Mouse (Mus musculus): ENCODE measurements around the gene Kin. TPM values are rescaled to one million over a fixed set of nuclear protein-coding genes. Genes with fewer than 3 reads are reported as not detected.

Kin gene
- polyA plus RNA-seq, 1 experiment from 2014 or later: 35.3 TPM

- Histone ChIP-seq H3K36me3 (ENCODE audit: control insufficient read depth, insufficient read depth, low read length) (no peaks in the 10 kb centered on the region), H3K9me3 (ENCODE audit: control insufficient read depth, low read length) (no peaks in the 10 kb centered on the region), H3K4me2 (peak overlapping the region; percentile 44), H3K27me3 (replicated peaks; ENCODE audit: control insufficient read depth, insufficient read depth, low read length) (no peaks in the 10 kb centered on the region), H3K4me3 (ENCODE audit: low read depth, low read length) (no peak overlapping the region), H3K9ac (ENCODE audit: low read depth, low read length) (no peak overlapping the region), H3K4me1 (replicated peaks; ENCODE audit: control insufficient read depth, insufficient read depth, low read length) (no peaks in the 10 kb centered on the region), H3K27ac (ENCODE audit: low read depth, low read length) (no peak overlapping the region)
- ATAC-seq (replicated peaks; ENCODE audit: low FRiP score) (no peak), DNase-seq (ENCODE audit: low spot score) (no peak)
- 85% methylated on average over 4 of the region's 4 CpGs for WGBS
Measured at GRCm38 (mm10) chr2:10126122-10126521, 45.7 kb downstream of the Kin start.

- Histone ChIP-seq H3K4me2 (peak overlapping the region; percentile 44), H3K27ac (ENCODE audit: low read depth, low read length) (no peak overlapping the region), H3K36me3 (ENCODE audit: control insufficient read depth, insufficient read depth, low read length) (no peaks in the 10 kb centered on the region), H3K4me1 (replicated peaks; ENCODE audit: control insufficient read depth, insufficient read depth, low read length) (no peaks in the 10 kb centered on the region), H3K9me3 (ENCODE audit: control insufficient read depth, low read length) (no peaks in the 10 kb centered on the region), H3K27me3 (replicated peaks; ENCODE audit: control insufficient read depth, insufficient read depth, low read length) (no peaks in the 10 kb centered on the region), H3K9ac (ENCODE audit: low read depth, low read length) (no peak overlapping the region; the same call in 1 of the 2 replicates), H3K4me3 (ENCODE audit: low read depth, low read length) (peak overlapping the region; percentile 11)
- ATAC-seq (replicated peaks; ENCODE audit: low FRiP score) (no peak), DNase-seq (ENCODE audit: low spot score) (no peak)
- WGBS: 71% methylated on average over 5 of the region's 5 CpGs
Measured at GRCm38 (mm10) chr2:10127471-10127870, 47.1 kb downstream of the Kin start.

- no peaks in the 10 kb centered on the region for H3K27me3 ChIP-seq (replicated peaks; ENCODE audit: control insufficient read depth, insufficient read depth, low read length)
- H3K4me3 ChIP-seq (ENCODE audit: low read depth, low read length): peak overlapping the region; percentile 11
- H3K9me3 ChIP-seq (ENCODE audit: control insufficient read depth, low read length): no peaks in the 10 kb centered on the region
- no peak overlapping the region for H3K9ac ChIP-seq (ENCODE audit: low read depth, low read length)
- WGBS: 71% methylated on average over 4 of the region's 4 CpGs
- DNase-seq (ENCODE audit: low spot score) (no peak), ATAC-seq (replicated peaks; ENCODE audit: low FRiP score) (no peak)
- H3K36me3 ChIP-seq (ENCODE audit: control insufficient read depth, insufficient read depth, low read length): no peaks in the 10 kb centered on the region
- no peak overlapping the region for H3K27ac ChIP-seq (ENCODE audit: low read depth, low read length)
- H3K4me2 ChIP-seq: peak overlapping the region; percentile 44
- no peaks in the 10 kb centered on the region for H3K4me1 ChIP-seq (replicated peaks; ENCODE audit: control insufficient read depth, insufficient read depth, low read length)
Measured at GRCm38 (mm10) chr2:10128571-10128970, 48.2 kb downstream of the Kin start.

- Histone ChIP-seq H3K4me3 (ENCODE audit: low read depth, low read length) (peak overlapping the region; percentile 37), H3K9me3 (ENCODE audit: control insufficient read depth, low read length) (no peaks in the 10 kb centered on the region), H3K4me1 (replicated peaks; ENCODE audit: control insufficient read depth, insufficient read depth, low read length) (no peaks in the 10 kb centered on the region), H3K27ac (ENCODE audit: low read depth, low read length) (peak overlapping the region; percentile 65), H3K27me3 (replicated peaks; ENCODE audit: control insufficient read depth, insufficient read depth, low read length) (no peaks in the 10 kb centered on the region), H3K4me2 (no peak overlapping the region), H3K9ac (ENCODE audit: low read depth, low read length) (0 out of 2 replicates have a peak overlapping the region, but pooled peaks have one; percentile 12), H3K36me3 (ENCODE audit: control insufficient read depth, insufficient read depth, low read length) (no peaks in the 10 kb centered on the region)
- WGBS: 63% methylated on average over 8 of the region's 8 CpGs
- DNase-seq (ENCODE audit: low spot score) (no peak), ATAC-seq (replicated peaks; ENCODE audit: low FRiP score) (no peak; the same call in 1 of the 2 replicates)
Measured at GRCm38 (mm10) chr2:10130341-10130990, 50.1 kb downstream of the Kin start.

- Histone ChIP-seq H3K9ac (ENCODE audit: low read depth, low read length) (0 out of 2 replicates have a peak within 1 kb of the TSS, but pooled peaks have one; percentile 12), H3K4me2 (no peak within 1 kb of the TSS), H3K4me1 (replicated peaks; ENCODE audit: control insufficient read depth, insufficient read depth, low read length) (no peaks in the 10 kb centered on the region), H3K27me3 (replicated peaks; ENCODE audit: control insufficient read depth, insufficient read depth, low read length) (no peaks in the 10 kb centered on the region), H3K9me3 (ENCODE audit: control insufficient read depth, low read length) (no peaks in the 10 kb centered on the region), H3K27ac (ENCODE audit: low read depth, low read length) (peak within 1 kb of the TSS; percentile 65), H3K36me3 (ENCODE audit: control insufficient read depth, insufficient read depth, low read length) (no peaks in the 10 kb centered on the region), H3K4me3 (ENCODE audit: low read depth, low read length) (peak within 1 kb of the TSS; percentile 37)
- ATAC-seq (replicated peaks; ENCODE audit: low FRiP score) (no peak), DNase-seq (ENCODE audit: low spot score) (no peak)
- 80% methylated on average over 4 of the region's 4 CpGs for WGBS
Measured at GRCm38 (mm10) chr2:10131296-10131695, 50.9 kb downstream of the Kin start, which contains the start of gene Itih2. Itih2 (minus strand) TSS chr2:10131396.

GRCm38 (mm10) chr2:10132128-10132527 lies 51.7 kb downstream of the Kin start:
- WGBS: 80% methylated on average over 1 of the region's 1 CpGs
- no peaks in the 10 kb centered on the region for H3K27me3 ChIP-seq (replicated peaks; ENCODE audit: control insufficient read depth, insufficient read depth, low read length)
- no peak overlapping the region for H3K4me2 ChIP-seq
- ATAC-seq (replicated peaks; ENCODE audit: low FRiP score): no peak
- H3K9me3 ChIP-seq (ENCODE audit: control insufficient read depth, low read length): no peaks in the 10 kb centered on the region
- no peaks in the 10 kb centered on the region for H3K4me1 ChIP-seq (replicated peaks; ENCODE audit: control insufficient read depth, insufficient read depth, low read length)
- no peak overlapping the region for H3K4me3 ChIP-seq (ENCODE audit: low read depth, low read length)
- no peaks in the 10 kb centered on the region for H3K36me3 ChIP-seq (ENCODE audit: control insufficient read depth, insufficient read depth, low read length)
- DNase-seq (ENCODE audit: low spot score): no peak
- H3K27ac ChIP-seq (ENCODE audit: low read depth, low read length): no peak overlapping the region
- H3K9ac ChIP-seq (ENCODE audit: low read depth, low read length): no peak overlapping the region

- no peaks in the 10 kb centered on the region for H3K36me3 ChIP-seq (ENCODE audit: control insufficient read depth, insufficient read depth, low read length)
- H3K27me3 ChIP-seq (replicated peaks; ENCODE audit: control insufficient read depth, insufficient read depth, low read length): no peaks in the 10 kb centered on the region
- no peaks in the 10 kb centered on the region for H3K9me3 ChIP-seq (ENCODE audit: control insufficient read depth, low read length)
- no peak overlapping the region for H3K27ac ChIP-seq (ENCODE audit: low read depth, low read length)
- DNase-seq (ENCODE audit: low spot score) (no peak), ATAC-seq (replicated peaks; ENCODE audit: low FRiP score) (peak; percentile 68)
- WGBS: 65% methylated on average over 6 of the region's 6 CpGs
- no peak overlapping the region for H3K4me2 ChIP-seq
- no peak overlapping the region for H3K9ac ChIP-seq (ENCODE audit: low read depth, low read length)
- no peaks in the 10 kb centered on the region for H3K4me1 ChIP-seq (replicated peaks; ENCODE audit: control insufficient read depth, insufficient read depth, low read length)
- H3K4me3 ChIP-seq (ENCODE audit: low read depth, low read length): no peak overlapping the region
Measured at GRCm38 (mm10) chr2:10133941-10134340, 53.5 kb downstream of the Kin start.

GRCm38 (mm10) chr2:10137320-10137719 lies 56.9 kb downstream of the Kin start:
- 65% methylated on average over 2 of the region's 2 CpGs for WGBS
- ATAC-seq (replicated peaks; ENCODE audit: low FRiP score) (no peak), DNase-seq (ENCODE audit: low spot score) (no peak)

GRCm38 (mm10) chr2:10140456-10140855 lies 60.1 kb downstream of the Kin start:
- no peak overlapping the region for H3K4me2 ChIP-seq
- DNase-seq (ENCODE audit: low spot score) (no peak), ATAC-seq (replicated peaks; ENCODE audit: low FRiP score) (no peak)
- 69% methylated on average over 5 of the region's 5 CpGs for WGBS
- H3K27ac ChIP-seq (ENCODE audit: low read depth, low read length): no peak overlapping the region
- H3K4me3 ChIP-seq (ENCODE audit: low read depth, low read length): no peak overlapping the region
- no peaks in the 10 kb centered on the region for H3K4me1 ChIP-seq (replicated peaks; ENCODE audit: control insufficient read depth, insufficient read depth, low read length)
- H3K9ac ChIP-seq (ENCODE audit: low read depth, low read length): no peak overlapping the region
- no peaks in the 10 kb centered on the region for H3K36me3 ChIP-seq (ENCODE audit: control insufficient read depth, insufficient read depth, low read length)
- no peaks in the 10 kb centered on the region for H3K27me3 ChIP-seq (replicated peaks; ENCODE audit: control insufficient read depth, insufficient read depth, low read length)
- H3K9me3 ChIP-seq (ENCODE audit: control insufficient read depth, low read length): no peaks in the 10 kb centered on the region

More at GRCm38 (mm10) chr2:10137320-10137719, 56.9 kb downstream of the Kin start:
- Histone ChIP-seq H3K27ac (ENCODE audit: low read depth, low read length) (no peak overlapping the region), H3K4me2 (no peak overlapping the region), H3K4me3 (ENCODE audit: low read depth, low read length) (no peak overlapping the region), H3K27me3 (replicated peaks; ENCODE audit: control insufficient read depth, insufficient read depth, low read length) (no peaks in the 10 kb centered on the region), H3K9ac (ENCODE audit: low read depth, low read length) (no peak overlapping the region), H3K9me3 (ENCODE audit: control insufficient read depth, low read length) (no peaks in the 10 kb centered on the region), H3K4me1 (replicated peaks; ENCODE audit: control insufficient read depth, insufficient read depth, low read length) (no peaks in the 10 kb centered on the region), H3K36me3 (ENCODE audit: control insufficient read depth, insufficient read depth, low read length) (no peaks in the 10 kb centered on the region)

All from liver, embryonic 11.5 days (tissue).